ENCODE assay signal across 8 mouse cellular contexts in genomic region chr11:3503755-3504693, GRCm38 (mm10). TPM values are rescaled to one million over a fixed set of nuclear protein-coding genes. Genes with fewer than 3 reads are reported as not detected.
A peak's percentile ranks its signal among the peaks of the same experiment; 100 is the strongest.
DNase-seq lines count a peak whose midpoint lies in the region; ATAC-seq and TF ChIP-seq lines count a peak whose summit lies in the region.

No protein-coding gene starts in this region.

- H3K4me2 ChIP-seq in heart, embryonic 11.5 days: peak overlapping the region; percentile 58
- peak overlapping the region; percentile 29 for H3K4me2 ChIP-seq in lung, embryonic 15.5 days
- H3K4me2 ChIP-seq in hindbrain, embryonic 14.5 days (replicated peaks): peak overlapping the region; percentile 44

- peak overlapping the region; percentile 59 for H3K9ac ChIP-seq in heart, embryonic 11.5 days (ENCODE audit: low read depth, low read length)
- H3K9ac ChIP-seq in lung, embryonic 15.5 days: peak overlapping the region; percentile 14; the same call in 1 of the 2 replicates
- H3K9ac ChIP-seq in hindbrain, embryonic 14.5 days: peak overlapping the region; percentile 53; the same call in 1 of the 2 replicates

- intact Hi-C loops in heart, postnatal 14 days (cut with DNase I): no loop called here

- 54% methylated on average over 11 of the region's 11 CpGs for WGBS in heart, embryonic 11.5 days (ENCODE audit: insufficient replicate concordance)
- WGBS in lung, embryonic 15.5 days: 49% methylated on average over 11 of the region's 11 CpGs
- 70% methylated on average over 11 of the region's 11 CpGs for WGBS in hindbrain, embryonic 14.5 days
- WGBS in small intestine, adult 2 months: 24% methylated on average over 11 of the region's 11 CpGs
- WGBS in lung, adult 2 months: 65% methylated on average over 11 of the region's 11 CpGs

- ATAC-seq in heart, embryonic 11.5 days (replicated peaks; ENCODE audit: insufficient number of reproducible peaks, low FRiP score, low TSS enrichment): no peak
- no peak for ATAC-seq in lung, embryonic 15.5 days (ENCODE audit: borderline replicate concordance, extremely low read depth, low FRiP score, low TSS enrichment)
- no peak for ATAC-seq in hindbrain, embryonic 14.5 days (ENCODE audit: low FRiP score)
- no peak for ATAC-seq in inflammation-experienced regulatory T-cells, adult 6 months

- no peak overlapping the region for H3K27ac ChIP-seq in heart, embryonic 11.5 days (ENCODE audit: low read depth, low read length)
- H3K27ac ChIP-seq in lung, embryonic 15.5 days: no peak overlapping the region
- no peak overlapping the region for H3K27ac ChIP-seq in hindbrain, embryonic 14.5 days
- H3K27ac ChIP-seq in small intestine, adult 2 months (ENCODE audit: insufficient read depth, low read depth, low read length): no peak overlapping the region

- no peak for TF ChIP-seq CTCF in small intestine, adult 2 months (IDR thresholded peaks at IDR 0.05; ENCODE audit: extremely low read depth, insufficient read length, insufficient replicate concordance, low read depth, low read length)
- no peak for TF ChIP-seq CTCF in lung, adult 2 months (IDR thresholded peaks at IDR 0.05; ENCODE audit: insufficient read depth, low read length)

- H3K4me3 ChIP-seq in heart, embryonic 11.5 days (ENCODE audit: low read depth, low read length): peak overlapping the region; percentile 40
- peak overlapping the region; percentile 19; the same call in 1 of the 2 replicates for H3K4me3 ChIP-seq in lung, embryonic 15.5 days
- peak overlapping the region; percentile 33 for H3K4me3 ChIP-seq in hindbrain, embryonic 14.5 days (replicated peaks; ENCODE audit: low read length)
- H3K4me3 ChIP-seq in small intestine, adult 2 months (ENCODE audit: low read depth, low read length): peak overlapping the region; percentile 80
- H3K4me3 ChIP-seq in lung, adult 2 months (replicated peaks; ENCODE audit: extremely low read depth, low read depth, low read length): no peak overlapping the region

- no peaks in the 10 kb centered on the region for H3K36me3 ChIP-seq in heart, embryonic 11.5 days (ENCODE audit: control insufficient read depth, insufficient read depth, low read length)
- no peaks in the 10 kb centered on the region for H3K36me3 ChIP-seq in lung, embryonic 15.5 days
- H3K36me3 ChIP-seq in hindbrain, embryonic 14.5 days (replicated peaks; ENCODE audit: control insufficient read depth, insufficient read depth): no peaks in the 10 kb centered on the region
- peaks cover 10% of the 10 kb centered on the region; the same call in 1 of the 2 replicates for H3K36me3 ChIP-seq in small intestine, adult 2 months (ENCODE audit: control insufficient read depth, insufficient read depth, low read length)

- peaks cover 15% of the 10 kb centered on the region for H3K27me3 ChIP-seq in heart, embryonic 11.5 days (ENCODE audit: control insufficient read depth, insufficient read depth, low read length)
- H3K27me3 ChIP-seq in lung, embryonic 15.5 days: no peaks in the 10 kb centered on the region
- H3K27me3 ChIP-seq in hindbrain, embryonic 14.5 days (ENCODE audit: control insufficient read depth, insufficient read depth, low read length): no peaks in the 10 kb centered on the region
- H3K27me3 ChIP-seq in small intestine, adult 2 months (ENCODE audit: control insufficient read depth, insufficient read depth, low read length): no peaks in the 10 kb centered on the region

- no peak for TF ChIP-seq POLR2A in small intestine, adult 2 months (IDR thresholded peaks at IDR 0.05; ENCODE audit: low read depth, low read length)
- no peak for TF ChIP-seq POLR2A in lung, adult 2 months (IDR thresholded peaks at IDR 0.05; ENCODE audit: borderline replicate concordance, extremely low read depth, low read depth, low read length)

- H3K4me1 ChIP-seq in heart, embryonic 11.5 days (ENCODE audit: control insufficient read depth, insufficient read depth, low read length): peaks cover 13% of the 10 kb centered on the region
- H3K4me1 ChIP-seq in lung, embryonic 15.5 days: 0 out of 2 replicates have a peak, but pooled peaks cover 3% of the 10 kb centered on the region
- H3K4me1 ChIP-seq in hindbrain, embryonic 14.5 days (replicated peaks; ENCODE audit: control insufficient read depth, insufficient read depth, low read length): no peaks in the 10 kb centered on the region
- H3K4me1 ChIP-seq in small intestine, adult 2 months (ENCODE audit: control insufficient read depth, insufficient read depth, insufficient read length, low read length): peaks cover 13% of the 10 kb centered on the region
- no peaks in the 10 kb centered on the region for H3K4me1 ChIP-seq in lung, adult 2 months (ENCODE audit: control insufficient read depth, insufficient read depth, low read length)

- no peak for DNase-seq in heart, postnatal 14 days
- no peak for DNase-seq in lung, postnatal 36 days
- no peak for DNase-seq in hindbrain, embryonic 14.5 days (ENCODE audit: low spot score)
- no peak for DNase-seq in lung, adult 2 months

- H3K9me3 ChIP-seq in heart, embryonic 11.5 days (replicated peaks; ENCODE audit: control insufficient read depth, low read length): no peaks in the 10 kb centered on the region
- H3K9me3 ChIP-seq in lung, embryonic 15.5 days: no peaks in the 10 kb centered on the region
- H3K9me3 ChIP-seq in hindbrain, embryonic 14.5 days (ENCODE audit: control insufficient read depth, low read length): no peaks in the 10 kb centered on the region

RNA-seq across cellular contexts. Expression of gene Inpp5j, which starts 0.6 kb away (rescaled TPM):
- 6.5 and 7.0 TPM in 2 replicates for polyA plus RNA-seq in heart, embryonic 11.5 days (2014; fragmentation: Nextera tagmentation; extraction: Ambion mirVana)
- total RNA-seq in heart, postnatal 14 days (2021): 10 to 100 TPM; 18.9 to 21.7 TPM
- polyA plus RNA-seq in lung, embryonic 15.5 days (2015; fragmentation: Nextera tagmentation; extraction: Ambion mirVana): 1.5 TPM in 2 replicates
- polyA plus RNA-seq in hindbrain, embryonic 14.5 days (2014; fragmentation: Nextera tagmentation; extraction: Ambion mirVana): 5.7 and 6.9 TPM in 2 replicates
- 12.9 and 22.5 TPM in 2 replicates for polyA plus RNA-seq in small intestine, adult 2 months (2012; rRNA removed)
- polyA plus RNA-seq in inflammation-experienced regulatory T-cells, adult 6 months (2017; shearing (Covaris generic)): not detected
- 2.3 and 2.7 TPM in 2 replicates for polyA plus RNA-seq in lung, adult 2 months (2012; rRNA removed)

RNA-seq across cellular contexts. Expression of gene Selenom, which starts 10.5 kb away (rescaled TPM):
- 122 and 127 TPM in 2 replicates for polyA plus RNA-seq in heart, embryonic 11.5 days (2014; fragmentation: Nextera tagmentation; extraction: Ambion mirVana)
- total RNA-seq in heart, postnatal 14 days (2021): 10 to 100 TPM; 42.1 to 44.0 TPM
- polyA plus RNA-seq in lung, embryonic 15.5 days (2015; fragmentation: Nextera tagmentation; extraction: Ambion mirVana): 99.2 and 102 TPM in 2 replicates
- polyA plus RNA-seq in hindbrain, embryonic 14.5 days (2014; fragmentation: Nextera tagmentation; extraction: Ambion mirVana): 105 and 122 TPM in 2 replicates
- polyA plus RNA-seq in small intestine, adult 2 months (2012; rRNA removed): 107 and 174 TPM in 2 replicates
- 10 to 100 TPM in 1 of 3 experiments, 1 to 10 TPM in 2; 5.6 to 20.7 (median 8.1) TPM for polyA plus RNA-seq in inflammation-experienced regulatory T-cells, adult 6 months (2017; shearing (Covaris generic))
- 111 and 138 TPM in 2 replicates for polyA plus RNA-seq in lung, adult 2 months (2012; rRNA removed)

RNA-seq across cellular contexts. Expression of gene Pla2g3, which starts 15.9 kb away (rescaled TPM):
- polyA plus RNA-seq in heart, embryonic 11.5 days (2014; fragmentation: Nextera tagmentation; extraction: Ambion mirVana): 0.26 and 0.39 TPM in 2 replicates
- total RNA-seq in heart, postnatal 14 days (2021): under 1 TPM; 0.10 to 0.22 TPM
- 0.44 and 0.50 TPM in 2 replicates for polyA plus RNA-seq in lung, embryonic 15.5 days (2015; fragmentation: Nextera tagmentation; extraction: Ambion mirVana)
- 0.67 and 0.81 TPM in 2 replicates for polyA plus RNA-seq in hindbrain, embryonic 14.5 days (2014; fragmentation: Nextera tagmentation; extraction: Ambion mirVana)
- 0.18 and 0.48 TPM in 2 replicates for polyA plus RNA-seq in small intestine, adult 2 months (2012; rRNA removed)
- under 1 TPM in 2 of 3 experiments, not detected in 1; 0.12 to 0.28 TPM for polyA plus RNA-seq in inflammation-experienced regulatory T-cells, adult 6 months (2017; shearing (Covaris generic))
- polyA plus RNA-seq in lung, adult 2 months (2012; rRNA removed): 0.50 and 3.1 TPM in 2 replicates

RNA-seq across cellular contexts. Expression of gene Smtn, which starts 36.4 kb away (rescaled TPM):
- 66.9 and 72.9 TPM in 2 replicates for polyA plus RNA-seq in heart, embryonic 11.5 days (2014; fragmentation: Nextera tagmentation; extraction: Ambion mirVana)
- total RNA-seq in heart, postnatal 14 days (2021): 100 to 1,000 TPM; 196 to 205 TPM
- 107 and 108 TPM in 2 replicates for polyA plus RNA-seq in lung, embryonic 15.5 days (2015; fragmentation: Nextera tagmentation; extraction: Ambion mirVana)
- 15.0 and 17.3 TPM in 2 replicates for polyA plus RNA-seq in hindbrain, embryonic 14.5 days (2014; fragmentation: Nextera tagmentation; extraction: Ambion mirVana)
- 46.4 and 54.0 TPM in 2 replicates for polyA plus RNA-seq in small intestine, adult 2 months (2012; rRNA removed)
- 1 to 10 TPM; 1.5 to 7.4 (median 4.3) TPM for polyA plus RNA-seq in inflammation-experienced regulatory T-cells, adult 6 months (2017; shearing (Covaris generic))
- 43.1 and 51.6 TPM in 2 replicates for polyA plus RNA-seq in lung, adult 2 months (2012; rRNA removed)

RNA-seq across cellular contexts. Expression of gene Rnf185, which starts 51.9 kb away (rescaled TPM):
- 27.5 and 31.4 TPM in 2 replicates for polyA plus RNA-seq in heart, embryonic 11.5 days (2014; fragmentation: Nextera tagmentation; extraction: Ambion mirVana)
- 10 to 100 TPM; 22.6 to 23.0 TPM for total RNA-seq in heart, postnatal 14 days (2021)
- polyA plus RNA-seq in lung, embryonic 15.5 days (2015; fragmentation: Nextera tagmentation; extraction: Ambion mirVana): 29.3 and 32.6 TPM in 2 replicates
- polyA plus RNA-seq in hindbrain, embryonic 14.5 days (2014; fragmentation: Nextera tagmentation; extraction: Ambion mirVana): 46.3 and 50.6 TPM in 2 replicates
- polyA plus RNA-seq in small intestine, adult 2 months (2012; rRNA removed): 13.5 and 29.8 TPM in 2 replicates
- 10 to 100 TPM; 16.8 to 28.4 (median 21.9) TPM for polyA plus RNA-seq in inflammation-experienced regulatory T-cells, adult 6 months (2017; shearing (Covaris generic))
- 25.6 and 36.4 TPM in 2 replicates for polyA plus RNA-seq in lung, adult 2 months (2012; rRNA removed)
